In the genomic region with DNA sequence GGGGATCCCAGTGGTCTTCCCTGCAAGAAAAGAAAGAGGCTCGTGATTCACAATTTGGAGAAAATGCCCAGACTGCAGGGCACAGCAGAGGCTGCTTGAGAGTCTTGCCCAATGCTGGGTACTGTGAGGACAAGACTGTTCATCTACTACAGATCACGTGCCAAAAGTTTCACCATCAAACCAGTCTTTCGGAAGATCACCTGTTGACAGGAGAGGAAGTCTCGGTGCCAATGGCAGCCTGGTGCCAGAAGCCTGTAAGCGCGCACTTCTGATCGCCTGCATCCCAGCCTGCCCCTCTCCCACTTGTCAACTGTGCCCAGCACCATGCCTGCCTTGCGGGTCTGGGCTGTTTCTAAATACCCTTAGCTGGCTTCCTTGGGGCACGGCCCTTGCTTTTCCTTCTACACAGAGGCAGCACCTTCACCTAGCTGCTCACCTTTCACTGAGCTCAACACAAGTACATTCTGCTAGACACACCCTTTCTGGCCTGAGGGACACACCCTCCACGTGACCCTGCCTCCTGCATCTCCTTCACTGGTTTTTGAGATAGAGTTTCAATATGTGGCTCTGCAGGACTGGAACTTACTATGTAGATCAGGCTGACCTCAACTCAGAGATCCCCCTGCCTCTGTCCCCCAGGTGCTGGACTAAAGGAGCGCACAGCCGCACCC, we compare ENCODE assay signal across 17 mouse cellular contexts. TPM values are rescaled to one million over a fixed set of nuclear protein-coding genes. Genes with fewer than 3 reads are reported as not detected.
"Had no signal": no experiment of that assay in that cellular context is flagged by ENCODE, and none has a peak within 500 bp of the region (broad histone marks: within the 10 kb centered on the region; RNA-seq: fewer than 3 reads in every experiment).

No protein-coding gene starts in this region.

- ATAC-seq: intestine, embryonic 16.5 days; midbrain, embryonic 15.5 days had no signal

- H3K4me2 ChIP-seq: kidney, embryonic 15.5 days; limb, embryonic 15.5 days; midbrain, embryonic 11.5 days; midbrain, embryonic 15.5 days; neural tube, embryonic 12.5 days had no signal

- H3K9me3 ChIP-seq: kidney, embryonic 15.5 days; limb, embryonic 15.5 days; megakaryocyte, embryonic 14.5 days; midbrain, embryonic 15.5 days; neural tube, embryonic 12.5 days had no signal

- DNase-seq: kidney, adult 2 months; kidney, postnatal 25 days; lung, postnatal 4 days; retina, postnatal 1 day; right cerebral cortex, postnatal 4 days; spleen, adult 18-20 months; thymus, postnatal 25 days had no signal

- H3K27me3 ChIP-seq: kidney, embryonic 15.5 days; limb, embryonic 15.5 days; megakaryocyte, embryonic 14.5 days; midbrain, embryonic 15.5 days; neural tube, embryonic 12.5 days had no signal

- H3K9ac ChIP-seq: kidney, embryonic 15.5 days; limb, embryonic 15.5 days; liver, embryonic 14.5 days; midbrain, embryonic 15.5 days; neural tube, embryonic 12.5 days had no signal

- H3K4me1 ChIP-seq: limb, embryonic 15.5 days; neural tube, embryonic 12.5 days had no signal

- H3K4me3 ChIP-seq: kidney, embryonic 15.5 days; left cerebral cortex, adult 2 months; limb, embryonic 15.5 days; megakaryocyte, embryonic 14.5 days; midbrain, embryonic 15.5 days; neural tube, embryonic 12.5 days had no signal

- H3K27ac ChIP-seq: kidney, embryonic 15.5 days; left cerebral cortex, adult 2 months; limb, embryonic 15.5 days; liver, embryonic 14.5 days; midbrain, embryonic 15.5 days; neural tube, embryonic 12.5 days had no signal

RNA-seq across cellular contexts. Expression of gene Ttc25, which starts 40.3 kb away (rescaled TPM):
- total RNA-seq: monocyte, adult 5-6 weeks had no signal
